Mouse (Mus musculus): ENCODE results near the gene Tmc6. TPM values are rescaled to one million over a fixed set of nuclear protein-coding genes. Genes with fewer than 3 reads are reported as not detected.
"Not testable (repeated sequence)": the region's sequence is repeated elsewhere in the genome, so short reads cannot be mapped to it uniquely, and the experiment has no call there.

Gene Tmc6
- polyA plus RNA-seq, 1 experiment, result 7.2 TPM

DNA sequence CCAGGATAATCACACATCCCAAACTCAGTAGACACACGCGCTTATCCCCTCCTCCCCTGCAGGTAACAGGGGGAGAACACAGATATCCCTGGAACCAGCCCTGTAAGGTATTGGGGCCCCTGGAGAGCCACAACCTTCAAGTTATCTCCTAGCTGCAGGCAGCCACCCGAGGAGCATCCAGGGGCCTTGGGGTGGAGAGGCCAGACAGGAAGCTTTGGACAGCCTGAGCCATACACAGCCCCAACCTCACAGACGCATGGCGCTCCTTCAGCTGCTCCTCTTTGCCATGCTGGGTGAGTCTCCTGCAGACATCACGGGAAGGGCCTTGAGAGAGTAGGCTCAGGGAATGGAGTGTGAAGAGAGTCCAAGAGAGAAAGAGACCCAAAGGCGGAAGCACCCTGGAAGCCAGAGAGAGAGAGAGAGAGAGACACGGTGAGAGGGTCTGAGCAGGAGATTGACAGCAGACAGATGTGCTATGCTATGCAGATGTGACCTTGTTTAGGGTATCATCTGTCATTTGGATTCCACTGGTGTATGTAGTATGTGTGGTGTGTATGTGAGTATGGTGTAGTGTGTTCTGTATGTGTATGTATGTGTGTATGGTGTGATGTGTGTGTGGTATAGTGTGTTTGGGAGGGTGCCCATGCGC, 15.6 kb upstream of the Tmc6 start, which contains the start of gene 6030468B19Rik:
TSS of gene 6030468B19Rik (plus strand) at position 150 of the 649 bp plus-strand sequence.
- Histone ChIP-seq H3K27ac (replicated peaks; ENCODE audit: low read depth, low read length) (no peak within 1 kb of the TSS), H3K4me3 (ENCODE audit: insufficient read depth, low read depth, low read length) (no peak within 1 kb of the TSS), H3K4me1 (ENCODE audit: control insufficient read depth, insufficient read depth, insufficient read length, low read length) (no peaks in the 10 kb centered on the region; the same call in 1 of the 2 replicates)

DNA sequence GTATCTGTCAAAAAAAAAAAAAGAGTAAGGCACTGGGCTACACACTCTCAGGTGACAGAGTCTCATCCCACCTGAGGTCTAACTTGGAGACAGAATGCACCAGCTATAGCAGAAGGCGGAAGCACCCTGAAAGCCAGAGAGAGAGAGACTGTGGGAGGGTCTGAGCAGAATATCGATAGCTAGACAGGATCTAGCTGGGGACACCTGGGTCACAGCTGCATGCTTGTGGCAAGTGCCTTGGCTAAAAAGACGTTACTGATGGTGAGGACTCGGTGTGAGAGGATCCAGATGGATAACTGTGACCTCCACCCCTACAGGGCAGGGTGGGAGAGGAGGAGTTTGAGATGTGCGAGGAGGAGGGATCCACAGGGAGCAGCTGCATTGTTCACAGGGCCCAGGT, 15.0 kb upstream of the Tmc6 start:
- no peak overlapping the region for H3K27ac ChIP-seq (replicated peaks; ENCODE audit: low read depth, low read length)
- no peak overlapping the region for H3K4me3 ChIP-seq (ENCODE audit: insufficient read depth, low read depth, low read length)
- H3K4me1 ChIP-seq (ENCODE audit: control insufficient read depth, insufficient read depth, insufficient read length, low read length), result no peaks in the 10 kb centered on the region; the same call in 1 of the 2 replicates

DNA sequence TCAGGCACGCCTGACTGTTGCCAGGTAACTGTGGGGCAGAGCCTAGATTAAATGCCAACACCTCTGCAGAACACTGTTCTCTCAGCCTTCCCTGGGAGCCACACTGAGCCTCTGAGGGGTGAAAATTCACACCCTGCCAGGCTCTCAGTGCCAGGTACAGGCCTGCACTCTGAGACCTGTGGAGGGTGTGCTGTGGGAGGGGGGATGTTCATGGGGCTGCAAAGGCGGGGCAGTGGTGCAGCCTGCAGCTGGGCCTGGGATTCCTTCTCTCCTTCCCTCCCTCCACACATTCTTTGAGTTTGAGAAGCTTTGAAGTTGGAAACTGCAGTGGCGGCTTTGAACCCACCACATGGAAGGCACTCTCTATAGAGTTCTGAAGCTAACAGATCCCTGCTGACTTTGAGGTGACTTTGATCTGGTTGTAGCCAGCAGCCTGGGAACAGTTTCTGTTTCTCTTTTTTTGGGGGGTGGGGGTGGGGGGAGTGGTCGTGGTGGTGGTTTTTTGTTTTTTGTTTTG, 12.1 kb upstream of the Tmc6 start:
- no peak overlapping the region for H3K4me3 ChIP-seq (ENCODE audit: insufficient read depth, low read depth, low read length)
- H3K27ac ChIP-seq (replicated peaks; ENCODE audit: low read depth, low read length), result no peak overlapping the region
- no peaks in the 10 kb centered on the region; the same call in 1 of the 2 replicates for H3K4me1 ChIP-seq (ENCODE audit: control insufficient read depth, insufficient read depth, insufficient read length, low read length)

GRCm38 (mm10) chr11:117792281-117792888, 10.4 kb upstream of the Tmc6 start:
- H3K27ac ChIP-seq (replicated peaks; ENCODE audit: low read depth, low read length), result no peak overlapping the region
- no peaks in the 10 kb centered on the region for H3K4me1 ChIP-seq (ENCODE audit: control insufficient read depth, insufficient read depth, insufficient read length, low read length)
- H3K4me3 ChIP-seq (ENCODE audit: insufficient read depth, low read depth, low read length), result no peak overlapping the region

GRCm38 (mm10) chr11:117791441-117791761, 9.4 kb upstream of the Tmc6 start:
- Histone ChIP-seq H3K27ac (replicated peaks; ENCODE audit: low read depth, low read length) (no peak overlapping the region), H3K4me1 (ENCODE audit: control insufficient read depth, insufficient read depth, insufficient read length, low read length) (no peaks in the 10 kb centered on the region), H3K4me3 (ENCODE audit: insufficient read depth, low read depth, low read length) (no peak overlapping the region)

- Histone ChIP-seq H3K27ac (replicated peaks; ENCODE audit: low read depth, low read length) (no peak overlapping the region), H3K4me1 (ENCODE audit: control insufficient read depth, insufficient read depth, insufficient read length, low read length) (no peaks in the 10 kb centered on the region), H3K4me3 (ENCODE audit: insufficient read depth, low read depth, low read length) (no peak overlapping the region)
Measured at GRCm38 (mm10) chr11:117790703-117791440, 8.9 kb upstream of the Tmc6 start.

DNA sequence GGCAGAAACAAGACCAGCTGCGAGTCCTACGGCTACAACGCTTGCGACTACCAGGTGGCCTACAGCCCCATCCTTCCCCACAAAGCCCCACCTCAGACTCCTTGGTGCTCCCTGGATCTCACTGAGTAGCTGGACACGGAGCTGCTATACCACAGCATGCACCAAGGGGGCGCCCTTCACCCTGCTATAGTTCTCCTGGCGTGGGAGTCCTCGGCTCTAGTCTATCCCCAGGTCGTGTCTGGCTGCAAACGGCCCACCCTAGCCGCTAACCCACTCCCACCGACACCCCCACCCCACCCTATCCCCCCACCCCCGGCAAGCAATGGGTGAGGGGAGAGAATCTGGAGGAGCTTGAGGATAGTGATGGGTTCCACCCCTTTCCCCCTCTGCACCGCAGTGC, 8.3 kb upstream of the Tmc6 start:
- Histone ChIP-seq H3K4me3 (ENCODE audit: insufficient read depth, low read depth, low read length) (no peak overlapping the region), H3K27ac (replicated peaks; ENCODE audit: low read depth, low read length) (no peak overlapping the region), H3K4me1 (ENCODE audit: control insufficient read depth, insufficient read depth, insufficient read length, low read length) (no peaks in the 10 kb centered on the region)

- not testable (repeated sequence) for H3K4me3 ChIP-seq (ENCODE audit: insufficient read depth, low read depth, low read length); H3K4me1 ChIP-seq (ENCODE audit: control insufficient read depth, insufficient read depth, insufficient read length, low read length)
Measured at GRCm38 (mm10) chr11:117788481-117788880, 6.5 kb upstream of the Tmc6 start.

DNA sequence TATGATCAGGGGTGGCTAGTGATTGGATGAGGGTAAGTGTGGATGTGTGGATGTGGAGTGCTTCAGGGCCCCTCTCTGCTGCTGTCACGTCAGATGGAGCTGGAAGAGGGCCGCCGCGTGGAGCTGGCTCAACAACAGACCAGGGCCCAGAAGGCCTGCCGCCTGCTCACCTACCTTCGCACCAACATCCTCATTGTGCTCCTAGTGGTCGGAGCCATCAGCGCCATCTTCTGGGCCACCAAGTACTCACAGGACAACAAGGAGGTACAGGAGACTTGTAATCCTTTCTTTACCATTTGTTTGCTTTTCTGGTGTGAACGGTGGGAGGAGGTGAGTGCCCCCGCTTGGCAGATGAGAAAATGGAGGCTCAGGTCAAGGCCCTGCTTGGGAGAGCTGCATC, 4.3 kb upstream of the Tmc6 start:
- Histone ChIP-seq H3K4me3 (ENCODE audit: insufficient read depth, low read depth, low read length) (no peak overlapping the region), H3K27ac (replicated peaks; ENCODE audit: low read depth, low read length) (no peak overlapping the region), H3K4me1 (ENCODE audit: control insufficient read depth, insufficient read depth, insufficient read length, low read length) (no peaks in the 10 kb centered on the region; the same call in 1 of the 2 replicates)

More at GRCm38 (mm10) chr11:117788481-117788880, 6.5 kb upstream of the Tmc6 start:
- not testable (repeated sequence) for H3K27ac ChIP-seq (replicated peaks; ENCODE audit: low read depth, low read length)

DNA sequence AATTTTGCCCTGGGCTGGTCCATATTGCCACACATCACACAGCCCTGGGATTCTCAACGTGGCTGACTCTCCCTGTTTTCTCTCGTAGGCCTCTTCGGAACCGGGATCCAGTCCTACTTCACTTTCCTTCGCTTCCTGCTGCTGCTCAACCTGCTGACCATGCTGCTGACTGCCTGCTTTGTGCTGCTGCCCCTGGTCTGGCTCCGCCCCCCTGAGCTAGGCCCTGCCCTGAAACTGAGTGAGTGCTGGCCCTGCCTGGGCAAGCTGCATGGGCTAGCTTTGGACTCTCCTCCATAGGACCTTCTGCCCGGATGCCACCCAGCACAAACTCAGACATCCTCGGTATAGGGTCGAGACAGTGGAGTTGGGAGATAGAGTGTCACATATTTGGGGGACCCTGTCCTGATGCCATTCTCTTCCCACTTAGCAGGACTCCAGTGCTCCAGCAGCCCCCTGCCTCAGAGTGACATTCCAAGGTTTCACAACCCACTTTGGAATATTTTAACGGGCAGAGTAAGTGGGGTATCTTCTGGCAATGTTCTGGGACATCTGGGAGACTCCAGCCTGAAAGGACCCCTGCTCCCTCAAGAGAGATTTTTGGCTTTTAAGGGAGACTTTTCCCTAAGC, 1.8 kb upstream of the Tmc6 start:
- Histone ChIP-seq H3K4me1 (ENCODE audit: control insufficient read depth, insufficient read depth, insufficient read length, low read length) (peaks cover 3% of the 10 kb centered on the region; the same call in 1 of the 2 replicates), H3K27ac (replicated peaks; ENCODE audit: low read depth, low read length) (peak overlapping the region; percentile 72), H3K4me3 (ENCODE audit: insufficient read depth, low read depth, low read length) (peak overlapping the region; percentile 65)

DNA sequence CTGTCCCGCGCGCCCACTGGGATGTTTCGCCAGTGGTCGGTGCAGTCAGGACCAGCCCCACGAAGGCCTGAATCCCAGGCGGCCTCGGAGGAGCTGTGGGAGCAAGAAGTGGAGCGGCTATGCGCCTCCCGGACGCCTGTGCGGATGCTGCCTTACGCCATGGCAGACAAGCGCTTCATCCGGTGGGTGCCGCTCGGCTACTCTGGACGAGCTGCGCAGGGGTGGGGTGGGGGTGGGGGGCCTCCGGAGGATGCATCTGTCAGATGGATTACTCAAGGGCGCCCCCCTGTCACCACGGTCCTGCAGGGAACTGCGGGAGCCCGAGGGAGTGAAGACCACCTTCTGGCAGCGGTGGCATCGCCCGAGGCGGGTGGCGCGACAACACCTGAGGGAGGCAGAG, 1.1 kb upstream of the Tmc6 start:
- peaks cover 6% of the 10 kb centered on the region; the same call in 1 of the 2 replicates for H3K4me1 ChIP-seq (ENCODE audit: control insufficient read depth, insufficient read depth, insufficient read length, low read length)
- H3K27ac ChIP-seq (replicated peaks; ENCODE audit: low read depth, low read length), result peak overlapping the region; percentile 99

GRCm38 (mm10) chr11:117782705-117783034, 672 bp upstream of the Tmc6 start:
- Histone ChIP-seq H3K4me1 (ENCODE audit: control insufficient read depth, insufficient read depth, insufficient read length, low read length) (peaks cover 6% of the 10 kb centered on the region; the same call in 1 of the 2 replicates), H3K27ac (replicated peaks; ENCODE audit: low read depth, low read length) (peak overlapping the region; percentile 99), H3K4me3 (ENCODE audit: insufficient read depth, low read depth, low read length) (peak overlapping the region; percentile 65)

More for the DNA sequence above, 1.1 kb upstream of the Tmc6 start:
- H3K4me3 ChIP-seq (ENCODE audit: insufficient read depth, low read depth, low read length), result peak overlapping the region; percentile 65

GRCm38 (mm10) chr11:117781199-117781821, 688 bp downstream of the Tmc6 start:
- H3K4me3 ChIP-seq (ENCODE audit: insufficient read depth, low read depth, low read length), result peak overlapping the region; percentile 77
- peaks cover 6% of the 10 kb centered on the region; the same call in 1 of the 2 replicates for H3K4me1 ChIP-seq (ENCODE audit: control insufficient read depth, insufficient read depth, insufficient read length, low read length)

DNA sequence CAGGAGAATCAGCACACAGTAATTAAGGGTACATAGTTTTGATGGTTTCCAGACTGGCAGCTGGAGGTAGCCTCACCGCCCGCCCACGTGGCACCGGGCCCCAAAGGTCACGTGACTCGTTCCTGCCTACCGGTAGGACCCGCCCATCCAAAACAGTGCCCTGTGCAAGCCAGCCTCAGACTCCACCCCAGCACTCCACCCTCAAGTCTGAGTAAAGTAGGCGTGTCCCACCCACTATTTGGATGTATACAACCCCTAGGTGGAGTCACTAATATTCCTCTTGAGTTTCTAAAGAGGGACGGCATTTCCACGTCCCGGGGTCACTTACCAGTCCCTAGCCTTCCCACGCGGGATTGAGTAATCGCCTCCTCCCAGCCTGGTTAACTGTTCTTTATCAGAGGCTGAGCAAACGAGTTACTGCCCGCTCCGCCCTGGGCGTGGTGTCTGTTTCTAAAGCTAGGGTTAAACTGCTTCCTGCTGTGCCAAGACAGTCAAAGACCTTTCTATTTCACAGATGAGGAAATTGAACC, 1.4 kb downstream of the Tmc6 start:
- peak overlapping the region; percentile 95 for H3K27ac ChIP-seq (replicated peaks; ENCODE audit: low read depth, low read length)
- peaks cover 6% of the 10 kb centered on the region; the same call in 1 of the 2 replicates for H3K4me1 ChIP-seq (ENCODE audit: control insufficient read depth, insufficient read depth, insufficient read length, low read length)
- H3K4me3 ChIP-seq (ENCODE audit: insufficient read depth, low read depth, low read length), result peak overlapping the region; percentile 77

More at GRCm38 (mm10) chr11:117781199-117781821, 688 bp downstream of the Tmc6 start:
- peak overlapping the region; percentile 95 for H3K27ac ChIP-seq (replicated peaks; ENCODE audit: low read depth, low read length)
